Comparison of ENCODE assay signal across 26 mouse cellular contexts in the genomic region with DNA sequence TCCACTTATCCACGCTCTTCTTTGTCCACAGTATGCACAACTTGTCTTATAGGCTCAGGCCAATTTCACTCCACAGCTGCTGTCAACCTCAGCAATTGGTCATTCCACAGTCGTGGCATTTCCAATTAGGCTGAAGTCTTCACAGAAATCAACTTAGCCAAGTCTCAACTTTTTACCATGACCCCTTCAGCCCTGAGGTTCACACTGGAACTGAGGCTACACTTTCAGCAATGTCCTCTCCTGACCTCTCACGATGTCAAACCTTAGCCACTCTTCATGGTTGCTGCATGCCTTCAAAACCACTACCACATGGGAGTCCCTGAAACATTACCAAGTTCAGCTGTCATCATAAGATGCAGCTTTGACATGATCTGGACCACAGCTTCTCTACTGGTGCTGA.
"Had no signal": no experiment of that assay in that cellular context is flagged by ENCODE, and none has a peak within 500 bp of the region (broad histone marks: within the 10 kb centered on the region; RNA-seq: fewer than 3 reads in every experiment).

No protein-coding gene starts in this region.

- H3K4me1 ChIP-seq: heart, embryonic 13.5 days; heart, embryonic 15.5 days; hindbrain, embryonic 13.5 days; hindbrain, embryonic 15.5 days; kidney, embryonic 15.5 days; limb, embryonic 10.5 days; limb, embryonic 12.5 days; liver, embryonic 13.5 days; liver, embryonic 15.5 days had no signal

- H3K27ac ChIP-seq: gastrocnemius, adult 2 months; heart, embryonic 13.5 days; heart, embryonic 15.5 days; hindbrain, embryonic 13.5 days; hindbrain, embryonic 15.5 days; hindbrain, postnatal 0 days; kidney, embryonic 15.5 days; kidney, postnatal 0 days; limb, embryonic 10.5 days; limb, embryonic 12.5 days; liver, embryonic 13.5 days; liver, embryonic 15.5 days had no signal

- ATAC-seq: hindbrain, postnatal 0 days; intestine, embryonic 16.5 days had no signal

- H3K4me3 ChIP-seq: gastrocnemius, adult 2 months; heart, embryonic 13.5 days; heart, embryonic 15.5 days; hindbrain, embryonic 13.5 days; hindbrain, embryonic 15.5 days; kidney, embryonic 15.5 days; limb, embryonic 10.5 days; limb, embryonic 12.5 days; liver, embryonic 13.5 days; liver, embryonic 15.5 days had no signal

- DNase-seq: gastrocnemius, adult 2 months; gastrocnemius, postnatal 10 days; gastrocnemius, postnatal 36 days; heart, adult 18-20 months; heart, postnatal 14 days; heart, postnatal 36 days; kidney, adult 11 months; kidney, adult 2 months; kidney, adult 9 months; kidney, postnatal 14 days; kidney, postnatal 36 days; layer of hippocampus, adult 9-11 months; layer of hippocampus, postnatal 36 days; liver; liver, embryonic 13.5 days had no signal
